Mouse (Mus musculus) ES-E14 (cell line): ENCODE measurements around the gene Plppr1. TPM values are rescaled to one million over a fixed set of nuclear protein-coding genes. Genes with fewer than 3 reads are reported as not detected.
"Not testable (repeated sequence)": the region's sequence is repeated elsewhere in the genome, so short reads cannot be mapped to it uniquely, and the experiment has no call there.

ENCODE experiments used
- DNase-seq: peaks from one replicate; pipeline ENCODE4 v3.0.0-alpha.2; 2013; ENCODE audit warnings: low read depth, low spot score
- H3K27ac ChIP-seq: 2 replicates; pipeline ENCODE4 v1.5.1; 2012; ENCODE audit warnings: low read depth, mild to moderate bottlenecking, low read length, moderate library complexity, mixed read lengths; ENCODE audit not compliant: poor library complexity, insufficient read depth, severe bottlenecking
- H3K36me3 ChIP-seq: 2 replicates; pipeline ENCODE4 v1.6.1; 2012; ENCODE audit warnings: mild to moderate bottlenecking, low read length, moderate library complexity, mixed read lengths; ENCODE audit not compliant: control insufficient read depth, poor library complexity, insufficient read depth, severe bottlenecking
- H3K4me1 ChIP-seq, 2 experiments: fragments of 150-350 bp in 1 of 2; sonication (generic) in 1 of 2; 2 replicates each; pipeline ENCODE4 v1.6.1; 2012; ENCODE audit warnings: low read length in 2 of 2, mild to moderate bottlenecking in 1 of 2, mixed read lengths in 1 of 2; ENCODE audit not compliant: control insufficient read depth in 2 of 2, insufficient read depth in 2 of 2, poor library complexity in 1 of 2
- H3K4me3 ChIP-seq, 2 experiments: fragments of 150-350 bp in 1 of 2; sonication (generic) in 1 of 2; 2 replicates each; pipeline ENCODE4 v1.5.1; 2012; ENCODE audit warnings: low read length in 2 of 2, low read depth in 1 of 2, mild to moderate bottlenecking in 1 of 2, mixed read lengths in 1 of 2; ENCODE audit not compliant: insufficient read depth in 1 of 2, poor library complexity in 1 of 2, severe bottlenecking in 1 of 2
- H3K9ac ChIP-seq: 2 replicates; pipeline ENCODE4 v1.6.1; 2012; ENCODE audit warnings: low read depth, mild to moderate bottlenecking, low read length, mixed read lengths; ENCODE audit not compliant: poor library complexity, insufficient read depth, severe bottlenecking
- H3K9me3 ChIP-seq: fragments of 150-350 bp; sonication (generic); 2 replicates; pipeline ENCODE4 v1.6.1; 2012; ENCODE audit warnings: low read depth, mild to moderate bottlenecking, low read length; ENCODE audit not compliant: control insufficient read depth, insufficient read depth
- CHD2 ChIP-seq: IDR thresholded peaks from 2 replicates; pipeline ENCODE4 v1.6.1; 2014; ENCODE audit warnings: mild to moderate bottlenecking, low read depth, low read length, inconsistent platforms
- HCFC1 ChIP-seq: IDR thresholded peaks from 2 replicates; pipeline ENCODE4 v1.6.1; 2012; ENCODE audit warnings: low read length, inconsistent platforms, borderline replicate concordance; ENCODE audit not compliant: insufficient read depth
- MAFK ChIP-seq: IDR thresholded peaks from 2 replicates; pipeline ENCODE4 v1.6.1; 2014; ENCODE audit warnings: mild to moderate bottlenecking, low read depth, low read length, inconsistent platforms; ENCODE audit not compliant: insufficient read depth
- ZC3H11A ChIP-seq: IDR thresholded peaks from 2 replicates; pipeline ENCODE4 v1.6.1; 2012; ENCODE audit warnings: low read depth, mild to moderate bottlenecking, inconsistent platforms, low read length, borderline replicate concordance
- ZNF384 ChIP-seq: IDR thresholded peaks from 2 replicates; pipeline ENCODE4 v1.6.1; 2012; ENCODE audit warnings: low read depth, low read length, inconsistent platforms
- in situ Hi-C, 2 experiments: fragments of 600-800 bp; cut with MboI; formaldehyde crosslinking; loops; one replicate each; pipeline ENCODE4 v1.15.1; 2025; ENCODE audit warnings: low sequenced_read_pairs in 2 of 2, inconsistent platforms in 1 of 2; ENCODE audit not compliant: unreplicated experiment in 2 of 2
- total RNA-seq: library from RNA; depleted of rRNA; stranded (reverse); fragments of 300-350 nt; gene quantifications from 2 replicates; pipeline ENCODE4 v1.2.3, GENCODE M21; 2012

The Plppr1 gene
- total RNA-seq, 1 experiment, result 0.18 TPM

DNA sequence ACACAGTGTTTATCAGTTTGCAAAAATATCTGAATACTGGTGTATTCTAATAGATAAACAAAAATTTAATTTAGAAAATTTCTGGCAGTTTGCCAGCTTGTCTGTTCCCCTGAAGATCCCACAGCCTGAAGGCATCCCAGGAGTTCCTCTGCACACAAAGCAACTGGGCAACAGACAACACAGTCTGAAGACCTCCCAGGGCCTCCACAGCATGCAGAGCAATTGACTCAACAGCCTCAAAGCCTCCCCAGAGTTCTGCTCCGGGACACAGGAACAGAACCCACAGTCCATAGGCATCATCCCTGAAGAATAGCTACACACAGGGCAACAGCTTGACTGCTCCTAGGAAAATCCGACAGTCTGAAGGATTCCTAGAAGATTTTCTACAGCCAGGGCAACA is 289.6 kb downstream of the Plppr1 start:
- no peaks in the 10 kb centered on the region for H3K9me3 ChIP-seq
- TF ChIP-seq MAFK (no peak), ZNF384 (no peak), HCFC1 (no peak), CHD2 (no peak), ZC3H11A (no peak)
- H3K4me3 ChIP-seq, result no peak overlapping the region
- DNase-seq, result no peak
- no peaks in the 10 kb centered on the region for H3K36me3 ChIP-seq
- H3K9ac ChIP-seq, result no peak overlapping the region
- no peaks in the 10 kb centered on the region for H3K4me1 ChIP-seq
- H3K27ac ChIP-seq, result no peak overlapping the region
- in situ Hi-C loops, result no loop called here

DNA sequence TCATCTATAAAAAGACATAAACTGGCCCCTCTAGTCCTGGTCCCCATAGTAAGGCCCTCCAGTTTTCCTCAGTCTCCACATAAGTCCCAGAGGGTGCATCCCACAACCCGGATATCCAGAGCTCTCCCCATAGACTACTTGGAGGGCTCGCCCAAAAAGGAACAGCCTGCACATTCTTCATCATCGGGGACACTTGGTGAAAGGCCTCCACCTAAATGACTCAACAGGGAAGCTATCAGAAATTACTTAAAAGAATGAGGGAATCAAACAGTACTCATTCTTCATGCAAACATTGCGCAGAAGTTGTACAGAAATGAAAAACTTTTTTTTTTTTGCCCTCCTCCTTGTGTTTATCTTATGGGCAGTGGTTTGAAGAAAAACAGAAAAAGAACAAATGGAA is 291.4 kb downstream of the Plppr1 start:
- no peaks in the 10 kb centered on the region for H3K4me1 ChIP-seq
- no peak overlapping the region for H3K4me3 ChIP-seq
- no peak for DNase-seq
- no peak overlapping the region for H3K27ac ChIP-seq
- in situ Hi-C loops, result no loop called here
- TF ChIP-seq HCFC1, result no peak
- no peak for TF ChIP-seq ZC3H11A
- no peak for TF ChIP-seq MAFK
- no peak for TF ChIP-seq ZNF384
- no peak overlapping the region for H3K9ac ChIP-seq
- no peaks in the 10 kb centered on the region for H3K9me3 ChIP-seq
- no peaks in the 10 kb centered on the region for H3K36me3 ChIP-seq

DNA sequence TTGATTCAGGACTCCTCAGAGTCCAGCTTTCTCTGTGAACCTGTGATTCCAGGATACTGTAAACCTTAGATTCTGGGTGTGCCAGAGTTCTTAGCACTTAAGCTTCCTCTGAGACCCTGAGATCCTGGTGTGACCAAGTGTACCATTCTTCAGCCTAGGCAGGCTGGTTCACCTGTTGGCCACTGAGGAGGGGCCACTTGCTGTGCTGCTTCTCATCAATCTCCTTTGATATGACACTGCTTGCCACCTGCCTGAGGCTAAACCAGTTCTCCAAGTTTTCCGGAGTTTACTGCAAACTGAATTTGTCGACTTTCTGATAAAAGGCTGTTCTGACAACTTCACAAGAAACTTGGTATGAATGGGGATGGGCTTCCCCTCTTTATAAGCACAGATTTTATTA is 298.0 kb downstream of the Plppr1 start:
- Histone ChIP-seq H3K4me1 (no peaks in the 10 kb centered on the region), H3K36me3 (no peaks in the 10 kb centered on the region), H3K27ac (no peak overlapping the region), H3K9me3 (no peaks in the 10 kb centered on the region), H3K4me3 (no peak overlapping the region), H3K9ac (no peak overlapping the region)
- DNase-seq, result no peak
- TF ChIP-seq HCFC1 (no peak), MAFK (no peak), ZC3H11A (no peak), CHD2 (no peak), ZNF384 (no peak)
- in situ Hi-C loops, result no loop called here

DNA sequence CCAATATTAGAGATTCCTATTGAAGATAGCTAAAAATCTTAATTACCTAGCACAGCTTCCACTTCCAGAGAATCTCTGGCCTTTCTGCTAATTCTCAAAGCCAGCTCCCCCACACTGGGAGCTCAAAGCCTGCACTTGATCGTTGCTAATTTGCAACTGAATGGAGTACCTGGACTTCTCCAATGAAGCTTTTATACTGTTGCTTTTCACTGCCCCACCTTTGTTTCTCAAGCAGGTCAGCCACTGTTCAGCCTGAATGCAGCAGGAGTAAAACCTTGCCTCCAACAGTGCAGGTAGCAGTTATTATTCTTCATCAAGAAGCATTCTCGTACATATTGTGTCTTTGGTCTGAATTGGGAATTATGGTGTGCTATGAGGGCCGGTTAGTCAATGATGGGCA is 309.0 kb downstream of the Plppr1 start:
- in situ Hi-C loops, DNase-seq, H3K4me3 ChIP-seq, H3K9me3 ChIP-seq, H3K9ac ChIP-seq, H3K27ac ChIP-seq, H3K4me1 ChIP-seq, H3K36me3 ChIP-seq: not testable (repeated sequence)

DNA sequence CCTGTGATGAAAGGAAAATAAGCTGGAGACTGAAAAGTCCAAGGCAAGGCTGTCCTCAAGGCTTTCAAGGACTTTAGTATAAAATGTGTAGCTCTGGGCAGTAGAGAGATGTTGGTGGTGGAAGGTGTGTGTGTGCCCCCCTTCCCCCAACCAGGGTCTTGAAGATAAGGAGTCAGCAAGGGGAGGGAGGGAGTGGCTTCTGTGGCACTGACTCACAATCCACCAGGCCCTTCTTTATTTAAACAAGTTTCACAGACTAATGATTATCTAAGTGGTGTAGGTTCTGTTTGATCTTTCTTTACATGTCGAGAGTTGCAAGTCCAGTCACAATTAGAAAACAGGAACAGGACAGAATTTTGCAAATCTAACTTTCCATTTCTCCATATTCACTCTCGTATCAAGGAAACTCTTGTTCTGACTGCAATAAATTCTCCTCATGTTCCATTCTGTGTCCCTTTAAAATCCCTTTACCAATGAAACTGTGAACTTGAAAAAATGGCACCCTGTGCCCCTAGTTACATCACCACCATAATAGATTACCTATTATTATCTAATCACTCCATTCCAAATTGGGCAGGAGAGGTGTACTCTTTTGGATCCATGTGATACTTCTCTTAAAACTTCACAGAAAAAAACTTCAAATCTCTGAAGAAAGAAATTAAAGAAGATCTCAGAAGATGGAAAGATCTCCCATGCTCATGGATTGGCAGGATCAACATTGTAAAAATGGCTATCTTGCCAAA is 324.7 kb downstream of the Plppr1 start:
- H3K4me1 ChIP-seq, in situ Hi-C loops, DNase-seq, H3K36me3 ChIP-seq, H3K9ac ChIP-seq, H3K4me3 ChIP-seq, H3K27ac ChIP-seq, H3K9me3 ChIP-seq: not testable (repeated sequence)
